Mouse (Mus musculus): Measurements from ENCODE around the gene 9430097D07Rik.

GRCm38 (mm10) chr2:32608778-32609435 is 33.4 kb upstream of the 9430097D07Rik start:
- TF ChIP-seq MAFK (IDR thresholded peaks at IDR 0.05; ENCODE audit: insufficient read depth, low read depth, low read length) (no peak), ZNF384 (IDR thresholded peaks at IDR 0.05; ENCODE audit: low read depth, low read length) (no peak), CHD2 (IDR thresholded peaks at IDR 0.05; ENCODE audit: low read depth, low read length) (no peak), ZC3H11A (IDR thresholded peaks at IDR 0.05; ENCODE audit: borderline replicate concordance, low read depth, low read length) (no peak)
